Mouse (Mus musculus) liver, adult 2 months (tissue): ENCODE measurements around the gene Lnpep.

ENCODE experiments used
- CTCF ChIP-seq: fragments of 200-500 bp; IDR thresholded peaks from 2 replicates; pipeline ENCODE4 v1.5.1; 2011; ENCODE audit warnings: low read depth, low read length, control low read depth
- POLR2A ChIP-seq: fragments of 200-500 bp; IDR thresholded peaks from 2 replicates; pipeline ENCODE4 v1.6.1; 2011; ENCODE audit warnings: low read length, control low read depth; ENCODE audit not compliant: insufficient read depth; ENCODE audit errors: extremely low read depth

DNA sequence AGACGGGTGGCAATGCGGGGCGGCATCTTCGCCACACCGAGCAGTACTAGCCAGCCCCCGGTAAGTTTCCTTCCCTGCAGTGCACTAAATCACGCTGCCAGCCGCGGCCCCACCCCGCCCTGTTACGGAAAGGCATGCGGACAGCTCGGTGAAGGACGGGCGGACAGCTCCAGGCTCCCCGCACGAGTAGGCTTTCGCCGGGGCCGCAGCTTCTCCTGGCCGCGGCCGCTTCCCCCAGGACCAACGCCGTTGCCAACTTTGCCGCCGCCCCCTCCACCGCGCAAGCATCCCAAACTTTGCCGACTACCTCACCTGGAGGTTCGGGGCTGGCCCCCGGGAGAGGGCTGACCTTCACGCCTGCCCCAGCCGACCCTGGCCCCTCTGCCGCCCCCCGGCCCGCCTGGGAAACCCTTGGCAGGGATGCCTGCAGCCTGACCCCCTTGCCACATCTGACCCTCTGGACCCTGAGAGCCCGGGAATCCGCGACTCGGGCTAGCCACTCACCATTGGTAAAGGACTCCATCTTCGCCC lies 895 bp downstream of the Lnpep start:
- TF ChIP-seq CTCF (no peak), POLR2A (no peak)
